Mouse (Mus musculus) heart, postnatal 14 days (tissue): ENCODE measurements around the gene Ppp3ca. TPM values are rescaled to one million over a fixed set of nuclear protein-coding genes. Genes with fewer than 3 reads are reported as not detected.

Experiments
- DNase-seq, 2 experiments: peaks; one replicate each; pipeline ENCODE4 v3.0.0; 2021 to 2022
- intact Hi-C: fragments of 180-260 bp; cut with DNase I; formaldehyde crosslinking; loops from one replicate; pipeline ENCODE4 v1.15.1; 2025
- total RNA-seq, 2 experiments: library from RNA; stranded (reverse); gene quantifications; 2 replicates each; pipeline ENCODE4 v1.2.3; 2021

Ppp3ca gene
- total RNA-seq, 2 experiments from 2014 or later, result 50.0 to 53.5 TPM

DNA sequence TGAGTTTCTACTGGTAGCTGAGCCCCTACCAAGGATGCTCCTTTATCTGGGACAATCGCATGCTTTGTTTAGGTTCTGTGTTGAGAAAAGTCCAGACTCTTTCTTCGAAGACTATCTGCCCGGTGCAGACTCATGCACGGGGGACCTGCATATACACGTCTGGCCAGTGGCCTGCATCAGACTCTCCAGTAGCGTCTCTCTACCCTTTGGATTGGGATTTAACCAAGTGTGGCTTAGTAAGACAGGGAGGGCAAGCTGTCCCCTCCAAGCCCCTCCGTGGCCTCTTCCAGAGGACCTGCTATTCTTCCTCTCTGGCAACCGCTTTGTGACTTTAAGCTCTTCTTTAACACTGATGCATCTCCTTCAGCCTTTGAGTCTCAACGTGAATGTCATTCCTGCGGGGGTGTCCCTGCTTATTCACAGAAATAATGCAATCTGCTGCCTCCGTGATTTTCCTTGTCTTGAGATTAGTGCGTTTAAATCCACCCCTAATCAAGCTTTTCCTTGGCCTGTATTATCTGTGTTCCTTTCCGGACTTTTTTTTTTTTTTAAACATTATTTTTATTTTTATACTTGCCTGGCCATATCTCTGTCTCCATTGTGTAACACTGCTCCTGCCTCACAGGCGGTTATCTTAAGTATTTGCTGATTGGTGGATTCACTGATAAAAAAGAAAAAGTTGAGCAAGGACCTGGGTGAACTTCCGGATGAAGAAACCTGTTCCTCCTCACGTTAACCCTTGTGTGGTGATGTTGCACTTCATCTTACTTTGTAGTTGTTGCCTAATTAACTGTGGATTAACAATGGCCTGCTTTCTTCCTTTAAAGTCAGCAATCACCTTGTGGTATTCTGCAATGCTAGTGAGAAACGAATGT is 166.6 kb downstream of the Ppp3ca start:
- intact Hi-C loops, result loop anchor here (10.0 kb wide), 1 partner anchor 162 kb away; the partner anchor contains the start of gene Ppp3ca
- no peak for DNase-seq

DNA sequence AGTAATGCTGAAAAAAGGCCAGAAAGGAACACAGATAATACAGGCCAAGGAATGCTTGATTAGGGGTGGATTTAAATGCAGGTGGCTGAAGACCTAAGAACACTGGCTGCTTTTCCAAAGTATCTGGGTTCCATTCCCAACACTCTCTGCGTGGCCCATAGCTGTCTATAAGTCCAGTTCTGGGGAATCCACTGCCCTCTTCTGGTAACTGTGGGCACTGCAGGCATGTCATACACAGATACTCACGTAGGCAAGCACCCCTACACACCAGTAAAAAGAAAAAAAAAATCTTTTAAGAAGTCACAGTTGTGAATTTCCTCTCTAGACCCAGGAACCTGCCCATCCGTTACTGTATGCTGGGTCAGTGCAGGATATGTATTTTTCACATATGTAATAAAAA is 167.7 kb downstream of the Ppp3ca start:
- peak in 1 of 2 experiments; percentile 56 for DNase-seq
- intact Hi-C loops, result loop anchor here (10.0 kb wide), 1 partner anchor 163 kb away; the partner anchor contains the start of gene Ppp3ca

DNA sequence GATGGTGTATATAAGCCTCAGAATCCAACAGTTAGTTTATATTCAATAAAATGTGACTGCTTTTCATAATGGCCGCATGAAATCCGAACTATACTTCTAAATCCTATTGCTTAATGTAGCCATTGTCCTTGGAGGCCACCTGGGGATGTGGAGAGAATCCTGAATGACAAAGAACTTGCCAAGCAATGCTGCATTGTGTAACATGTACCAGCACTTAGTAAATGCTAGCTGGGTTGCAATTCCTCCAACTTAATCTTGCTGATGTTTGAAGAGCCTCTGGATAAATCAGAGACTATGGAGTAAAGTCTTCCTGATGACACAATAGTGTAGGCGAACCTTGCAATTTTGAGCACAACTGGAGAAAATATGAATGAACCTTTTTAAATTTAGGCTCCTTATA is 171.4 kb downstream of the Ppp3ca start:
- intact Hi-C loops, result no loop called here
- DNase-seq, result no peak

DNA sequence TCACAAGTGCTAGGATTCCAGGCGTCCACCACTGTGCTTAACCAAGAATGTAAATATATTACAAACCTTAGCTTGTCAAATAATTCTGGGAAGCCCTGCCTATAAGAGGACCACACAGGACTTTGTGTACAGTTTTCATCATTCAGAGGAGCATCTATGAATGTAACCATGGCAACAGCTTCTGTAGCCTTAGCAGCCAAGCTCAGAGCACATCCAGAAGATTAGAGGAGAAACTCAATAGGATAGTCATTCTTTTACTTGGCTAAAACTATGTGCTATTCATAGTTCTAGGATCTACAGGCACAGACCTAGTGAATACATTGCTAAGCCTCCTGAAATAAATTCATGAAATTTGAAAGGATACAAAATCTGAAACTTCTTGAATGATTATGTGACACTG is 172.5 kb downstream of the Ppp3ca start:
- no peak for DNase-seq
- intact Hi-C loops, result no loop called here

DNA sequence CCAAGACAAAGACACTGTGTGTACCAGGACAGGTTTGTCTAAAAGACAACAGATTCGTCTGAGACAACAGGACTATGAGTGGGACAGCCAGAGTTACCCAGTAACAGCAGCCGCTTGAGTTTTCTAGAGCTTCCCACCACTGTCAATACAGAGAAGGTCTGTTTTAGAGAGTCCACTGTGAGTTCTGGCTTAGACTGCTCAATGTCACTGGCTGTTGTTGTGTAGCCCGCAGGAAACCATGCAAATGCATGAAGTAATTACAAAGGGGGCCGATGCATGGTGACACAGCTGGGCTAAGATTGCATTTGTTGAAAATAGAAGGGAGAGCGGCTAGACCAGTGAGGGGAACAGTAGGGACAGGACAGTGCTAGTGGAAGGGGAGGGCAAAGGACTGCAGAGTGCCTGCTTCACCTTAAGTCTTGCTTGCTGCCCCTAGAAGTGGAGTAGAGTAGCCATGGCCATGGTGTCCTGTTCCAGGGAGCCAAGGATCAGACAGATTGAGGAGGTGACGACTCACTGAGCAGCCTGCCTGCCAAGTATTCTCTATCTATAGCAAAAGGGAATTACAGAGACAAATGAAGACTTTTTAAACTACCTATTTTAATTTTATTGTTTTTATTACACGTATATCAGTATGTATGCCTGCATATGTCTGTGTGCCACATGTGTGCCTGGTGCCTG is 174.0 kb downstream of the Ppp3ca start:
- intact Hi-C loops, result no loop called here
- no peak for DNase-seq

DNA sequence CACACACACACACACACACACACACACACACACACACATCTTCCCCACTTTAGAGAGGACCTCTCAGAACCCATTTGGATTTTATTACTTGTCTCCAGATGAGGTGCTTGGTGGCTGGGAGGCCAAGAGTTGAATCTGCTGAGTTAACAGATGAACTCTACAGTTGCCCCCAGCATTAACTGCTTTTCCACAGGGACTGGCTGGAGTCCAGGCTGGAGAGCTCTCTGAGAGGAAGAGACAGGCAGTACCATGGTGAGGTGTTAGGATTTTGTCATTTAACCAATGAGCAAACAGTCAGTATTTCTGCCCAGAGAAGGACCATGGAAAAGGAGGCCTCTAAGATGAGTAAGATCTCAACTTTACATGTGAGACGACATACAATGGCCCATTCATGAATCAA is 179.1 kb downstream of the Ppp3ca start:
- DNase-seq, result no peak

DNA sequence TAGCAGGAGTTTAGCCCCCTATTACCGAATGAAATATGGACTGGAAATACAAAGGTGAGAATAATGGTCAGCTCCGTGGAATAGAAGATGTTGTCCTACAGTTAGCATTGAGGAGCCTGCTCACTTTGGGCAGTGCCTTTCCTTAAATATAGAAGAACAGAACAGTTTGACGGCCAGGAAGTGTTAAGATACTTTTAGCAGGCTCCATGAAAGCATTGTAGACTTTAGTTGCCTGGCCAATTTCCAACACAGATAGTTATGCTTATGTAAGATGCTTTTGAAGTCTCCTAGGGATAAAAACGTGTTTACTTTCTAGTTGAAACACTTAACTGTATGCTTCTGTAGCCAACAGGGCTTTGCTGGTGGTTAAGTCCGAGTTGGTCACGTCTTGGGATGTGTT is 183.0 kb downstream of the Ppp3ca start:
- DNase-seq, result no peak
- intact Hi-C loops, result no loop called here

More for the DNA sequence above, 179.1 kb downstream of the Ppp3ca start:
- intact Hi-C loops, result no loop called here

DNA sequence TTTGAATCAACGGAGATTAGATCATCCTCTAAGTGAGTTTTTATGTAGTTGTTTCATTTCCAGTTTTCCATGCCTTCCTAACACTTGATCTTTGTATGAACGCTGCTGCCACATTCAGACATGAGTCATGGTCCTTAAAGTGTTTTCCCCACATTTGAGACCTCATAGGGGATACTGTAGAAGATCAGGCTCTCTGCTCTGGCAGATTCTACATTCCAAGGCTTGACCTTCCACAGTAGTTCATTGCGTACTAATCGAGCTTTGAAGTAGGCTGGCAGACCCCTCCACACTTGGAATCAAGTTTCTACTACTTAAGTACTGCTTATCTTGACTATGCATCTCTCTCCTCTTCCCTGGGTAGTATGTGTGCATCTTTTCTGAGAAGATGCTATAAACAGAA is 183.7 kb downstream of the Ppp3ca start:
- intact Hi-C loops, result no loop called here
- no peak for DNase-seq

DNA sequence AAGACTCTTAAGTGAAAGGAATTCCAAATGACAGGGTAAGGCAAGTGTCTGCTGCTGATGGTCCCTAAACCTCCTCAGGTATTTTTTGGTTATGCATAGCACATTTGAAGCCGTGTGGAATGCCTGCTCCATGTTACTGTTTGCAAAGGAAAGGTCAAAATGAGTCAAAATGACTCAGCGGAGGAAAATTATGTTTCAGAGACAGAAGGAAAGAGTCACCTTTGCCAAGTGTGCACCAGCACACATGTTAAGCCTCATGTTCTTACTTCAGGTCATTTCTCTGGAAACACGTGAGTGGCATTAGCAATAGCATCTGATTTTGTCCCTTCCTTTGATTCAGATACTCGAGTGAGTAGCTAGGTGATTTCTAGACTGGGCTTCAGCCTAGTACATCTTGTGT is 186.1 kb downstream of the Ppp3ca start:
- no peak for DNase-seq
- intact Hi-C loops, result no loop called here

DNA sequence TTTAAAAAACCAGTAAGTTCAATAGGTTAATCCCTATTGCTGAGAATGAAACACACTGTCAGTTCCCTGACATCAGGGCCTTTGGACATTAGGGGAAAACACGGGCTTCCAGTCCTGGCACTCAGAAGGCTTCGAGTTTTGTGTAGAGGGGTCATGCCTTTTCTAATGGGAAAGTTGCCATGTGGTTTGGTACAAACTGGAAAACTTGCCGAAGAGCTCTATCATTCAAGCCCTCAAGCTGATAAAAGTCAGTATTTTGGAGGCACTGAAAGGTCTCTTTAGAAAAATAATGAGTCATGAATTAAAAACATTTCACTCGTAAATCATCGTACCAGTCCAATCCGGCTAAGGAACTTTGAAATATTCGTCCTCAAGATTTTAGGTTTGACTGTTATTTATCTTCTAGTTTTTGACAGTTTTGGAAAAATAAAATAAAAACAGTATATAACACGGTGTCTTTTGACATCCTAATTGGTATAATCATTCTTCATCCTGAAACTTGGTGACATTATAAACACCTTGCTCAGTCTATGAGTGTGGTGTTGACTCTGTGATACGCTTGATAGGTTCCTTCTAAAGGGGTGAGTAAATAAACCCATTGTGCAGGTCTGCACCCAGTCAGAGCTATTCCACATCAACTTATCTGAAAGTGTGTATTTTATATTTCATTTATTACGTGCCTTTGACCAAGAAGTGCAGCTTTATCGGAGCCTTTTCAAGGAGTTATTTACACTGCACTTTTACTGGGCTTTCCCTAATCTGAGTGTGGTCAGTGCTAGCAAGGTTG is 192.3 kb downstream of the Ppp3ca start:
- no peak for DNase-seq
- intact Hi-C loops, result loop anchor here (5.0 kb wide), 1 partner anchor 180 kb away; no protein-coding TSS in a partner anchor

DNA sequence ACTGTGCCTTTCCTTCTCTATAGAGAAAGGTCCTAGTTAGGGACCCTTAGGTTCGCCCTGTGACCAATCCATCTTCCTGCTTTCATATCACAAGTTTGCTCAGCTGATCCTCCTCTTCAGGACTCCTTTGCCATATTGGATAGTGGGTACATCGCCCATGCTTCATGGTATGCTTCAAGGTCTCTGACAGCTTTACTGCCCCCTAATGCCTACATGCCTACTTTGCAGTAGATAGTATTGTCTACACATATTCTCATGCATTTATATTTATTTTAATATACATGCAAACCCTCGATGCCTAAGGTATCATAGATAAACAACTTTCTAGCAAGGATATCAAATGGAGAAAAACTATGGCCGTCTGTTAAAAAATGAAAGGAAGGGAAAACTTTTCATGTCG is 193.2 kb downstream of the Ppp3ca start:
- intact Hi-C loops, result loop anchor here (5.0 kb wide), 1 partner anchor 181 kb away; no protein-coding TSS in a partner anchor

DNA sequence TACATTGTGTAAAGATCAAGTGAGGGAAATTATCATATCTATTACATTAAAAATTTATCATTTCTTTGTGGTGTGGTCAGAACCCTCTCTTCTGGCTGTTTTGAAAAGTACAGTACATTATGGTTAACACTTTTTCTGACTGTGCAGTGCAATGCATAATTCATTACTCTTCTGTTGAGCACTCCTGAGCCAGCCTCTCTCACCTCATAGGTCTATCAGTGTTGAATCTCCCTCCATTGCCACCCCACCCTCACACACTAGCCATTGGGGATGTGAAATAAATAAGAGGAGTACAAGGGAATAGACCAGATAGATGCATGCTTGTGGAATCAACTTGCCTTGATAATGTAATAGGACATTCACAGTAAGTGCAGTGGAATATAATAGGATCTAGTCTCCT is 194.4 kb downstream of the Ppp3ca start:
- intact Hi-C loops, result loop anchor here (5.0 kb wide), 1 partner anchor 182 kb away; no protein-coding TSS in a partner anchor
- DNase-seq, result no peak

More for the DNA sequence above, 193.2 kb downstream of the Ppp3ca start:
- no peak for DNase-seq

DNA sequence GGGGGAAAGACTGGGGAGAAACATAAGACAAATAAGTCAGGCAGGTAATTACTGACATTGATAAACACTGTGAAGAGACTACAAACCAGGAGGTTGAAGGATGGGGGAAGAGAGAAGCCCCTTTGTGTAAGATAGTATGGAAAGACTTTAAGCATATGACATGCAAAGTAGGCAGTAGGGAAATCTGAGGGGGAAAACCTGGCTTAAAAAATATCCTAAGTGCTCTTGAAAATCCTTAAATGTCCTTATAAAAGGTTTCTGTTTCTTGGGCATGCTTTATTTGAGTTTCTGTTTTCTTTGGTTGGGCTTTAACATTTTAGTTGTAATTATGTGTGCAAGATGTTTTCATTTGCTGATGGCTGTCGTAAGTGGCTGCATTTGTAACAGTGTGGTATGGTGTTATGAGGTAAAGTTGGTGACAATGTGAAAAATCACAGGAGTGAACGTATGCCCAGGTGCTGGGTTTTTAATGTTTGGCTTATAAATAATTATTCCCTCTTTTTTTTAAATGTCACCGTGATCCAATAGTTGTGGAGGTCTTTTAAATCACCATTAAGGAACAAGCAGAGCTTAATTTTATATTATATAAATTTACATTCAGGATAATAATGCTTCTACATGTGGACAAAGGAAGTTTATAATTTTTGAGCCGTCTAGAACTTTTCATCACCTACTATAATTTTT is 195.4 kb downstream of the Ppp3ca start:
- DNase-seq, result no peak
- intact Hi-C loops, result no loop called here

DNA sequence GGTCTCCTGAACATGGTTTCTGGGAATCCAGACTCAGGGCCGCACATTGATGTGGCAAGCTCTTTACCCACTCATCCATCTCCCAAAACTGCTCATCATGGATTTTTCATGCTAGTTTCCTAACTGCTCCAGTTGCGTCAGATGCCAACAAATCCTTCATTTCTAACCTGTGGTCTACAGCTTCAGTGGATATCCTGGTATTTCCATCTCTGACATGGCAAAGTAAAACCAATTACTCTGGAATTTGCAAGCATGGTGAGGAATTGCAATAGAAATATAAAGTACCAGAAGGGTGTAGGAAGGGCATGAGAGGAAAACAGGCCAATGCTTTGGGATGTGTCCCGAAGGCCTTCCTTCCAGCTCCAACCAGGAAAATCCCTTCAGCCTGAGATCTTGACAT is 196.2 kb downstream of the Ppp3ca start:
- intact Hi-C loops, result no loop called here
- DNase-seq, result no peak

DNA sequence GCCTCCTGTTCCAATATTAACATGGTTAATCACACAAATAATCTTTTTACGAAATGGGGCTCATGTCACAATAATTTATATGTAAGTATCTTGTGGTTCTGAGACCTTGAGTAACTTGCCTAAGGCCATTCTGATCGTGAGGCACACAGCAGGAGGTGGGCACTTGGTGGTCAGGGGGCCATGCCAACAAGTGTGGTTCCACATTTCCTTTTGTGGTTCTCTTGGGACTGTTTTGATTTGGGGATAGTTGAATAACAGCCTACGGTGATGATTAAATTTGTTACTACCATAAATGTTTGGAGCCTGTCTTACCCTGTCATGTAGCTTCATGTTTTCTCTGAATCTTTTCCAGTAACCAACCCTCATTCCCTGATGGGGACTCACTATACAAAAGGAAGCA is 196.6 kb downstream of the Ppp3ca start:
- intact Hi-C loops, result no loop called here
- DNase-seq, result no peak

DNA sequence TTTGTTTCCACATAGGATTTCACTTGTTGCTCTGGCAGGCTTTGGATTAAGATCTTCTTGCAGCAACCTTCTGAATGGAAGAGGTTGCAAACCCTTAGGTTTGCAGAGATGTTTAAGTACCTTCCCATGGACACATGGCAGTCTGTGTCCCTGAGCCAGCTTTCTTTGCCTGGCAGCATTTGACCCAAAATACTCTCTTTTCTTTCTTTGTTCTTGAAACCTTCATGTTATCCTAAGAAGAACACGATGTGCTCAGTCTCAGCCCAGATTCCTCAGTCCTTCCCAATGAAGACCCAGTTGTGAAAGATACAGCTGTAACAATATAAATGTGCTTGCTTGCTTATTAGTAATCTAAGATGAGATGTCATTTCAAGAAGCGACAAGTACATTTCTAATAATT is 197.4 kb downstream of the Ppp3ca start:
- DNase-seq, result no peak
- intact Hi-C loops, result no loop called here

DNA sequence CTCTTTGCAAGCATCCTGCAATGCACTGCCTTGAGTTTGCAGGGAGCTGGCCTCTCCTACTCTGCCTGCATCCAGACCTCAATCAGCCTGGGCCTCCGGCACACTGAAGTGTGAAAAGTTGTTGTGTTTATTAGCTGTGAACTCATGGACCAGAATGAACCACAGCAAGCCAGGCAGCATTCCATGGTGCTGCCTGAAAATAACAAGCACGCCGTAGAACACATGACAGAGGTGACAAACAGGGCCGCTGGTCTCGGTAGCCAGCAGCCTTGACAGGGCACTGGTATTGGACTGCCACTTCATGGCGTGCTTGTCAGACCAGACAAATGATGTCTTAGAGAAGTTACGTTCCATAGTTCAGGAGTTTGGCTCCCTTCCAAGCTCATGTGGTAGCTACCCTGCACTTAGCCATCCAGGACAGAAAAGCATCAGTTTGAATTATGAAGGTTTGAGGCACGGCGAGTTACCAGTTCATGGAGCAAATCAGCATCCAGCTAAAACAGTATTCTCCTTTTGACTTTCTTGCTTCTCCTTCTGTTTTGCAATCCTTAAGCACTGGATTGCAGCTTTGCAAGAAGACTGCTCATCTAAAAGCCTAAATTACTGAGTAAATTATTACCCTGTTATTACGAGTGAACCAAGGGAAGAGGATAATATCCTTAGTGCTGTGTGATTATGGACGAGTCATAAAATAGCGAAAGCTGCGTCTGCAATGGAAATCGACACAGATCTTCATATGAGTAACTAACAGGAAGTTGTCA is 202.0 kb downstream of the Ppp3ca start:
- intact Hi-C loops, result no loop called here
- DNase-seq, result no peak

DNA sequence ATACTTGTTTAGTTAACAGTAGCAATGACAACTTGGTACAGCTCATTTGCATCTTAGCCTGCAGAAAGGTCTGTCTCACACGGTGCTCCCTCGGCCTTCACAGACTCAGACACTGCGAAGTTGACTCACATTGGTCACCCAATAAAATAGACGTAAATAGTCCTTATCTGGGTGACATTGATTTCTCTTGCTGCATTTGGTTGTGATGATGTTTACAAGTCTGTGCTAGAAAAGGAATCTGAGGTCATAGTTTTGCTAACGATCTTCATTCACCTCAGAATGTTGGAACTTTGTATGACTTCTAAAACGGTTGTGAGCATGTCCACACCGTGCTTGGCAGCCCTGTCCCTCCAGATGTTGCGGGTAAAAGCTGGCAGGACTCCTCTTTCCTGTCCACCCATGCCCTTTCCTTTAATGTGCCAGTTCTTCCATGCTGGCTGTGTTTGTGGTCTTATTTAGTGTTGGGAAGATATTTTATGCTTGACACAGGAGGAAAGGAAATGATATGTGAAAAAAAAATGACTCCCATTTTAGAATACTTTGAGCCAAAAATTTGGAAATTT is 202.7 kb downstream of the Ppp3ca start:
- intact Hi-C loops, result no loop called here
- no peak for DNase-seq

DNA sequence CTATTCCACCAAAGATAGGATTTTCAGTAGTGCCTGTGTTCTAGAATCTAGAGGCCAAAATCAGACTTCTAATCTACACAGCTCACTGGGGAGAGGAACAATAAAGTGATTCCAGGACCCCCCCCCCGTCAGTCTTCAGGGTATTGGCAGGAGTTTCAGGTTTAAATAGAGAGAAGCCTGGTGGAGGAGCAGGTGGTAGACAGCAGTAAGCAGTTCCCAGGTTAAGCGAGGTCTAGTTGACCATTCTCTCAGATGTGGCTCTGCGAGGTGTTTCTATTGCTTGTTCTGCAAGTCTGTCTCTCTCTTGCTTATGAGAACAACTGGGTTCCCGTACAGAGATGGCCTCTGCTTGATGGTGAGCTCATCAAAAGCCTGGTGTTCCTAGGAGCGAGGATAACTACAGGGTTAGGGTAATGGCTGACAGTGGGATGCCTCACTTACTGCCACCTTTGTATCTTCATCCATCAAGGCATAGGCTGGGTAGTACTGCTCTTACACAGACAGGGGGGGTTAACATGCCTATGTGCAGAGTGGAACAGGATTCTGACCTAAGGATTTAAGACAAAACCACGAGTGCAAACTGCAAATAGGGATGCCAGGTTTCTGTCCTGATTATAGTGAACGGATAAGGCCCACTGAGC is 204.0 kb downstream of the Ppp3ca start:
- intact Hi-C loops, result no loop called here
- no peak for DNase-seq
